Mouse (Mus musculus) stomach, postnatal 0 days (tissue): Measurements from ENCODE around the gene Fam160a2.

Experiments
- CTCF ChIP-seq: IDR thresholded peaks from 2 replicates; pipeline ENCODE4 v1.5.1; 2016; ENCODE audit warnings: antibody characterized with exemption, low read depth, mild to moderate bottlenecking, moderate library complexity
- EP300 ChIP-seq: optimal IDR thresholded peaks from 2 replicates; pipeline ENCODE3; 2016; ENCODE audit warnings: antibody characterized with exemption

GRCm38 (mm10) chr7:105404268-105404667 lies 4.4 kb upstream of the Fam160a2 start, which contains the start of gene Cnga4:
- TF ChIP-seq EP300 (no peak), CTCF (no peak)
